Mouse (Mus musculus) thymus, adult 2 months (tissue): ENCODE measurements around the gene Fam102b.

Source experiments
- CTCF ChIP-seq: fragments of 200-500 bp; IDR thresholded peaks from 2 replicates; pipeline ENCODE4 v1.5.1; 2012; ENCODE audit warnings: mild to moderate bottlenecking, control low read depth, low read length, moderate library complexity, borderline replicate concordance; ENCODE audit not compliant: control insufficient read depth, poor library complexity, insufficient read depth; ENCODE audit errors: extremely low read depth
- POLR2A ChIP-seq: fragments of 200-500 bp; IDR thresholded peaks from 2 replicates; pipeline ENCODE4 v1.6.1; 2012; ENCODE audit warnings: mild to moderate bottlenecking, low read length, control low read depth, moderate library complexity; ENCODE audit not compliant: control insufficient read depth, poor library complexity, insufficient read depth; ENCODE audit errors: extremely low read depth

DNA sequence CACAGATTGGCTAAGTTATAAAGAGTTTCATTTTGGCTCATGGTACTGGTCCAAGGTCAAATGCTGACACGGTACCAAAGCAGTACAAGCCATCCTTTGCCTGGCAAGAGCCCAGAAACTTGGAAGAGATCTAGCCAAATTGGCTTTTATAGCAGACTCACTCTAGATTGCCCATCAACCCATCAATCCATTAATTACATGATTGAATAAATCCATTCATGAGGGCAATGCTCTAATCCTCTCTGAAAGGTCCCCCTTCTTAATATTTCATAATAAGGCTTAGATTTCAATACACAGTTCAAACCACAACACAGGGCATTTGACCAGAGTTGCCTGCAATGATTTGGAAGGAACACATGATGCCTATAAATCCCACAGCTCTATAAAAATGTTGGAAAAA, 7.0 kb upstream of the Fam102b start:
- TF ChIP-seq CTCF (no peak), POLR2A (no peak)
